Mouse (Mus musculus) megakaryocyte, embryonic 14.5 days (primary cell): ENCODE data around the gene Ncf1. TPM values are rescaled to one million over a fixed set of nuclear protein-coding genes. Genes with fewer than 3 reads are reported as not detected.
A peak's percentile ranks its signal among the peaks of the same experiment; 100 is the strongest.

Experiments used
- H3K27me3 ChIP-seq: replicated peaks from 2 replicates; pipeline ENCODE3; 2012; ENCODE audit warnings: inconsistent platforms
- H3K36me3 ChIP-seq: replicated peaks from 2 replicates; pipeline ENCODE3; 2012; ENCODE audit warnings: low read length, inconsistent platforms, mixed read lengths
- H3K4me1 ChIP-seq: 2 replicates; pipeline ENCODE4 v1.6.1; 2012; ENCODE audit warnings: inconsistent platforms
- H3K4me3 ChIP-seq: replicated peaks from 2 replicates; pipeline ENCODE3; 2012; ENCODE audit warnings: moderate library complexity, mild to moderate bottlenecking, inconsistent platforms
- H3K9me3 ChIP-seq: 2 replicates; pipeline ENCODE4 v1.6.1; 2012; ENCODE audit warnings: inconsistent platforms
- FLI1 ChIP-seq: IDR thresholded peaks from 2 replicates; pipeline ENCODE4 v1.6.1; 2012; ENCODE audit warnings: low read length, inconsistent platforms, mixed read lengths
- GATA1 ChIP-seq: IDR thresholded peaks from 3 replicates; pipeline ENCODE4 v1.6.1; 2012; ENCODE audit warnings: mixed read lengths, low read length, inconsistent platforms, borderline replicate concordance
- polyA plus RNA-seq: library from polyadenylated mRNA; stranded (reverse); fragments of >175 nt; gene quantifications from 2 replicates; pipeline ENCODE4 v1.2.3, GENCODE M21; 2012; ENCODE audit warnings: low replicate concordance; ENCODE audit not compliant: insufficient read depth

The Ncf1 gene
- polyA plus RNA-seq, 1 experiment: 124 TPM

GRCm38 (mm10) chr5:134248608-134249244, 19.3 kb upstream of the Ncf1 start:
- no peak for TF ChIP-seq GATA1
- TF ChIP-seq FLI1: no peak
- Histone ChIP-seq H3K4me3 (peak overlapping the region; percentile 30), H3K9me3 (no peaks in the 10 kb centered on the region), H3K36me3 (peaks cover 98% of the 10 kb centered on the region), H3K27me3 (no peaks in the 10 kb centered on the region), H3K4me1 (peaks cover 55% of the 10 kb centered on the region)

- H3K36me3 ChIP-seq: peaks cover 98% of the 10 kb centered on the region
Measured at GRCm38 (mm10) chr5:134246146-134246545, 16.7 kb upstream of the Ncf1 start.

GRCm38 (mm10) chr5:134244890-134245289, 15.5 kb upstream of the Ncf1 start:
- Histone ChIP-seq H3K27me3 (no peaks in the 10 kb centered on the region), H3K9me3 (peaks cover 5% of the 10 kb centered on the region; the same call in 1 of the 2 replicates), H3K4me3 (no peak overlapping the region), H3K36me3 (peaks cover 100% of the 10 kb centered on the region), H3K4me1 (peaks cover 53% of the 10 kb centered on the region)
- no peak for TF ChIP-seq FLI1
- no peak for TF ChIP-seq GATA1

More at GRCm38 (mm10) chr5:134246146-134246545, 16.7 kb upstream of the Ncf1 start:
- Histone ChIP-seq H3K4me1 (peaks cover 56% of the 10 kb centered on the region), H3K27me3 (no peaks in the 10 kb centered on the region), H3K4me3 (no peak overlapping the region), H3K9me3 (no peaks in the 10 kb centered on the region)
- TF ChIP-seq GATA1 (no peak), FLI1 (no peak)

DNA sequence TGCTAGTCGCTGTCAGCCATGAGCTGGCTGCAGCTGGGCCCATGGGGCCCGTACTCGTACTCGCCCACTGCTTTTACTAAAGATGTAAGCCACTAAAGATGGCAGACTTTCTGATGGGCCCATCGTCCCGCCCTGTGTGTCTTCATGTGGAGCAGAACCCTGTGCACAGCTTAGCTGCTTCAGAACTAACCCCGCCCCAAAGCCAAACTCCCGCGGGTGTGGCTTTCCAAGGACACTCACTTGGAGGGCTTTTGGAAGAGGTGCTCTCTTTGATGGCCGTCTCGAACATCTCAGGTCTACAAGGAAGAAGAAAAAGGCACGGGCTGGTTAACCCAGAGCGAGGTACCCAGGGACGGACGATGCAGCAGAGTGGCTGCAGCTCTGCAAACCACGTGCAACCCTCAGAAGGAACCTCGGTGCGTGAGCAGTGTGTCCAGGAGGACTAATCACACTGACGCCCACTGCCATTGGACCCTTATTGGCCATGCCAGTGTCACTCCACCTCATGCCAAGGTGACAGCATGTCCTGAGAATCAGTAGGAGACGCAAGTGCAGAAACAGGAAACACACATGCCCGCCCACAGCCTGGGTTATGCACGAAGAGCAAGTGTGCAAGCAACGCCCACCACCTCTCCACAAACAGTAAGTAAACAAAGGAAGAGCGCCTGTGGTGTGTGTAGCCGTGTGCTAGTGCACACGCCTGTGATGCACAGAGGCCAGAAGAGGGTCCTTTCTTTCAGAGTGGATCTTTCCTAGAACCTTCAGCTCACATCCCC, 14.4 kb upstream of the Ncf1 start:
- H3K27me3 ChIP-seq: no peaks in the 10 kb centered on the region
- TF ChIP-seq FLI1 (no peak), GATA1 (no peak)
- H3K9me3 ChIP-seq: peaks cover 5% of the 10 kb centered on the region; the same call in 1 of the 2 replicates
- H3K36me3 ChIP-seq: peaks cover 100% of the 10 kb centered on the region
- peaks cover 48% of the 10 kb centered on the region for H3K4me1 ChIP-seq
- no peak overlapping the region for H3K4me3 ChIP-seq

- Histone ChIP-seq H3K4me3 (no peak overlapping the region), H3K27me3 (no peaks in the 10 kb centered on the region), H3K4me1 (peaks cover 53% of the 10 kb centered on the region), H3K9me3 (peaks cover 5% of the 10 kb centered on the region; the same call in 1 of the 2 replicates), H3K36me3 (peaks cover 100% of the 10 kb centered on the region)
- TF ChIP-seq GATA1 (no peak), FLI1 (no peak)
Measured at GRCm38 (mm10) chr5:134241831-134242230, 12.4 kb upstream of the Ncf1 start.

DNA sequence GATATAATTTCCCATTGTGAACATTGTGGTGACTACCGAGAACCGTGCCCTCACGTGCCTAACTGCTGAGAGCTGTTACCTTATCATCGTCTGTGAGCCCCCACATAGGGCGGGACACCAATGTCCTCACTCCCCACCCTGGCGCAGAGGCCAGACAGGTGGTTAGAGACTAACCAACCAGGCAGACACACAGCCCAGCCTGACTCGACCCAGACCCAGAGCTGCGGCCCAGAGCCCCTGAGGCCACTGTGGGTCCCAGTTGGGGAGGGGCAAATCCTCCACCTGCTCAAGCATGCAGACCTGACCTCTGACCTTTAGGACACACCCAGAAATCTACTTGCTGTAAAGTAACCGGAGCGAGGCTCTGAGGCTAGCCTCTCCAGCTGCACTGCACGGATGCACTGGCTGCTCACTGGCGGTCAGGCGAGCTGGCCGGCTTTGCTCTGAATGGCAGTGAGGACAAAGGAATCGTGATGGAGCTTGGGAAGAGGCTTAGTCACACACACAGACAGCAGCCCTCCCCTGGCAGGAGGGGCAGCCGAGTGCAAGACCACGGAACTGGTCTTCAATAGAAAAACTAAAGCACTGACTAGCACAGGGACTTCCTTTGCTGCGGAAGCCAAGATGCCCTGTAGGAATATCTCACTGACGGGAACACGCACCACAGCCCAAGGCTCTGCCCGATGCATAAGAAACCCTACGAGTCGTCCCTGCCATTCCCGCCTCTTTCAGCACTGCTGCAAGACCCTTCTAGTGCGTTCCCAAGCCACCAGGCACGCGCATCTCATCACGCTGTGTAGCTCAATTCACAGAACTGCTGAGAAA, 8.7 kb upstream of the Ncf1 start:
- Histone ChIP-seq H3K36me3 (peaks cover 92% of the 10 kb centered on the region), H3K4me1 (peaks cover 82% of the 10 kb centered on the region)

GRCm38 (mm10) chr5:134237508-134237907, 8.1 kb upstream of the Ncf1 start:
- peaks cover 86% of the 10 kb centered on the region for H3K4me1 ChIP-seq
- H3K9me3 ChIP-seq: peaks cover 5% of the 10 kb centered on the region; the same call in 1 of the 2 replicates
- TF ChIP-seq GATA1: no peak
- no peak for TF ChIP-seq FLI1
- H3K27me3 ChIP-seq: no peaks in the 10 kb centered on the region
- no peak overlapping the region for H3K4me3 ChIP-seq
- peaks cover 86% of the 10 kb centered on the region for H3K36me3 ChIP-seq

More for the DNA sequence above, 8.7 kb upstream of the Ncf1 start:
- peaks cover 5% of the 10 kb centered on the region; the same call in 1 of the 2 replicates for H3K9me3 ChIP-seq
- no peaks in the 10 kb centered on the region for H3K27me3 ChIP-seq
- H3K4me3 ChIP-seq: no peak overlapping the region
- TF ChIP-seq GATA1 (no peak), FLI1 (no peak)

DNA sequence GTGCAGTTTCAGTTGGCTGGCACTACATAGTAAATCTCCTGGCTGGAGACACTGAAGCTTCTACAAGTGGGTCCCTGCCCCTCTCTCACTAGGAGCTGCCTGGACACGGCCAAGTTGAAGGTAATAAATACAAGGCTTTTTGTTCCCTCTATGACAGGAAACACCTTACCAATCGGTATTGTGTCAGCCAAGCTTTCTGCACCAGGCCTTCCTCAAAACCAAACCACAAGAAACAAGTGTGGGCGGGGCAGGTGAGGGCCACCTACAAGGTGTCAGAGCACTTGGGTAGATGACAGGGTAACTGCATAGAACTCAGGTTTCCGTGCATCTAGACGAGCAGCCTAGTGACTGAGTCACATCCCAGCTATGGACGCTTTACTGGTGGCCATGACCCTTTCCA, 7.4 kb upstream of the Ncf1 start:
- H3K27me3 ChIP-seq: no peaks in the 10 kb centered on the region
- TF ChIP-seq FLI1 (no peak), GATA1 (no peak)
- peak overlapping the region; percentile 10 for H3K4me3 ChIP-seq
- peaks cover 86% of the 10 kb centered on the region for H3K4me1 ChIP-seq
- H3K9me3 ChIP-seq: peaks cover 5% of the 10 kb centered on the region; the same call in 1 of the 2 replicates
- H3K36me3 ChIP-seq: peaks cover 78% of the 10 kb centered on the region

DNA sequence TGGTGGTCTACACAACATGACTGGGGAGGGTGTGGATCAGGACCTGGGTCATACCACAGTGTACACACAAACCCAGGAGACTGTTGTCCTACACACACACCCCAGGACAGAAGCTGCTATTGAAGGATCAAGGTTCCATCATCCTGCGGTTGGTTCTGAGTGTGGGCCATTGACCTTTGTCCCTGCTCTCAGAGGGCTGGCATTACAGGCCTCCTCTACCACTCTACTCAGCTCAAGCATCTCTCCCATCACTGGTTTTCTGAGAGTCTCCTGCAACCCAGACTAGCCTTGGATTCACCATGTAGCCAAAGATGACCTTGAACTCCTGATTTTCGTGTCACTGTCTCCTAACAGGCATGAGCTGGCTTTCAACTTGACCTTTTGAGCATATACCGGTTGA, 6.8 kb upstream of the Ncf1 start:
- Histone ChIP-seq H3K4me1 (peaks cover 88% of the 10 kb centered on the region), H3K27me3 (no peaks in the 10 kb centered on the region), H3K36me3 (peaks cover 73% of the 10 kb centered on the region)

More for the DNA sequence above, 6.8 kb upstream of the Ncf1 start:
- H3K4me3 ChIP-seq: no peak overlapping the region
- peaks cover 5% of the 10 kb centered on the region; the same call in 1 of the 2 replicates for H3K9me3 ChIP-seq
- no peak for TF ChIP-seq FLI1
- no peak for TF ChIP-seq GATA1
